Mouse (Mus musculus) midbrain, postnatal 0 days (tissue): Measurements from ENCODE around the gene Kpna3. TPM values are rescaled to one million over a fixed set of nuclear protein-coding genes. Genes with fewer than 3 reads are reported as not detected.

ENCODE experiments used
- ATAC-seq: fragments of 200-750 bp; cut with Nextera tagmentation; 2 replicates; pipeline ENCODE4 v1.8.0; 2017; ENCODE audit warnings: moderate number of reproducible peaks, mild to moderate bottlenecking, moderate TSS enrichment, moderate library complexity; ENCODE audit not compliant: low FRiP score
- DNase-seq: peaks from one replicate; pipeline ENCODE4 v3.0.0-alpha.2; 2015; ENCODE audit warnings: low spot score
- H3K27ac ChIP-seq: fragments of 300-500 bp; sonication (generic); 2 replicates; pipeline ENCODE4 v1.5.1; 2014; ENCODE audit warnings: low read depth, mild to moderate bottlenecking, low read length, mixed read lengths
- H3K27me3 ChIP-seq: fragments of 300-500 bp; sonication (generic); 2 replicates; pipeline ENCODE4 v1.6.1; 2014; ENCODE audit warnings: low read length, control low read depth, mixed read lengths; ENCODE audit not compliant: insufficient read depth
- H3K36me3 ChIP-seq: fragments of 300-500 bp; sonication (generic); 2 replicates; pipeline ENCODE4 v1.6.1; 2014; ENCODE audit warnings: low read length, control low read depth, mixed read lengths; ENCODE audit not compliant: insufficient read depth
- H3K4me1 ChIP-seq: fragments of 300-500 bp; sonication (generic); 2 replicates; pipeline ENCODE4 v1.6.1; 2014; ENCODE audit warnings: mild to moderate bottlenecking, control low read depth, antibody characterized with exemption, low read length, mixed read lengths; ENCODE audit not compliant: insufficient read depth
- H3K4me2 ChIP-seq: fragments of 300-500 bp; sonication (generic); 2 replicates; pipeline ENCODE4 v1.6.1; 2014; ENCODE audit warnings: low read depth, mild to moderate bottlenecking, low read length, mixed read lengths; ENCODE audit not compliant: poor library complexity, severe bottlenecking
- H3K4me3 ChIP-seq: fragments of 300-500 bp; sonication (generic); 2 replicates; pipeline ENCODE4 v1.5.1; 2014; ENCODE audit warnings: low read depth, mild to moderate bottlenecking, low read length, moderate library complexity
- H3K9ac ChIP-seq: fragments of 300-500 bp; sonication (generic); replicated peaks from 2 replicates; pipeline ENCODE4 v1.6.1; 2014; ENCODE audit warnings: mild to moderate bottlenecking, low read length, moderate library complexity, mixed read lengths; ENCODE audit not compliant: poor library complexity, severe bottlenecking
- H3K9me3 ChIP-seq: fragments of 300-500 bp; sonication (generic); 2 replicates; pipeline ENCODE4 v1.6.1; 2016; ENCODE audit warnings: low read length, control low read depth
- CTCF ChIP-seq: IDR thresholded peaks from 2 replicates; pipeline ENCODE4 v1.5.1; 2016; ENCODE audit warnings: antibody characterized with exemption, mild to moderate bottlenecking
- WGBS: fragments of 180-500 bp; shearing (Covaris S2); extraction: QIAGEN DNeasy Blood & Tissue Kit; methylation state at CpG from one replicate; pipeline ENCODE4 v1.1.7; 2014; 5-methylcytosine and 5-hydroxymethylcytosine counted together
- polyA plus RNA-seq: library from polyadenylated mRNA; unstranded; fragments of >200 nt; fragmentation: Nextera tagmentation; extraction: Ambion mirVana; gene quantifications from 2 replicates; pipeline ENCODE4 v1.2.1, GENCODE M21; 2015
- total RNA-seq: library from RNA; depleted of rRNA; stranded (reverse); fragments of >200 nt; gene quantifications from 2 replicates; pipeline ENCODE4 v1.2.3, GENCODE M21; 2014

Kpna3 gene
- total and polyA plus RNA-seq, 2 experiments from 2014 or later: 34.4 to 56.7 TPM

DNA sequence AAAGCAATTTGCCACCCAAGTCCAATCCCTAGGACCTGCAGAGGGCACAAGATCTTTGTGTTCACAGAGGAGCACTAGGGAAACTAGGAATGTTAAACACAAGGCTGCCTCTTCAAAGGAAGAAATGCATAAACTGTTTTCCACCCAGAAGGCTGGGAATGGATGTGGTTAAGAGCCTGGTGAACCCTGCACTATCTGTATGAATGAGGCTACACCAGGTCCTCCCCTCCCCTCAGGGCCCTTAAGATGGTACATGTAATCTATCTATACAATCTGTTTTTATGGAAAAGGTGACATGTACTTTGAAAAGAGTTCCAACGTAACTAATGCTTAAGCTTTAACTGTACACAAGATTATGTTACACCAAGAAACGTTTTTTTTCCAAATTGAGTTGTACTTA is 29.7 kb downstream of the Kpna3 start:
- WGBS: 85% methylated on average over 2 of the region's 2 CpGs
- Histone ChIP-seq H3K27me3 (no peaks in the 10 kb centered on the region), H3K9me3 (no peaks in the 10 kb centered on the region), H3K36me3 (no peaks in the 10 kb centered on the region), H3K4me1 (no peaks in the 10 kb centered on the region), H3K4me2 (no peak overlapping the region), H3K4me3 (no peak overlapping the region), H3K9ac (no peak overlapping the region), H3K27ac (no peak overlapping the region)
- DNase-seq: no peak
- ATAC-seq: no peak
- no peak for TF ChIP-seq CTCF

DNA sequence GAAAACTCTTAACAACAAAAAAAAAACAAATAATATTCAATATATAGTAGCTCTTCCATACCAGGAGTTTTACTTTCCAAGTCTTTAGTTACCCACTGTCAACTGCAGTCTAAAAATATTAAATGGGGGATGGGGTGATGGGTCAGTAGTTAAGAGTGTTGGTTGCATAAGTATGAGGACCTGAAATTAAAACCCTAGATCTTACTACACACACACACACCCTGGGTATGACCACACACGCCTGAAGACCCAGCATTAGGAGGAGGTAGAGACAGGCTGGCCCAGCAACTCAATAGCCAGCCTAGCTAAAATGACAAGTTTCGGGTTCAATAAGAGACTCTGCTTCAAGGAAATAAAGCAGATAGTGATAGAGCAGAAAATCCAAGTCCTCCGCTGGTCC is 32.6 kb downstream of the Kpna3 start:
- H3K4me3 ChIP-seq: no peak overlapping the region
- no peak for TF ChIP-seq CTCF
- H3K9me3 ChIP-seq: no peaks in the 10 kb centered on the region
- 100% methylated on average over 3 of the region's 3 CpGs for WGBS
- DNase-seq (no peak), ATAC-seq (no peak)
- H3K9ac ChIP-seq: no peak overlapping the region
- H3K27ac ChIP-seq: no peak overlapping the region
- H3K27me3 ChIP-seq: no peaks in the 10 kb centered on the region
- no peaks in the 10 kb centered on the region for H3K4me1 ChIP-seq
- H3K36me3 ChIP-seq: no peaks in the 10 kb centered on the region
- H3K4me2 ChIP-seq: no peak overlapping the region

DNA sequence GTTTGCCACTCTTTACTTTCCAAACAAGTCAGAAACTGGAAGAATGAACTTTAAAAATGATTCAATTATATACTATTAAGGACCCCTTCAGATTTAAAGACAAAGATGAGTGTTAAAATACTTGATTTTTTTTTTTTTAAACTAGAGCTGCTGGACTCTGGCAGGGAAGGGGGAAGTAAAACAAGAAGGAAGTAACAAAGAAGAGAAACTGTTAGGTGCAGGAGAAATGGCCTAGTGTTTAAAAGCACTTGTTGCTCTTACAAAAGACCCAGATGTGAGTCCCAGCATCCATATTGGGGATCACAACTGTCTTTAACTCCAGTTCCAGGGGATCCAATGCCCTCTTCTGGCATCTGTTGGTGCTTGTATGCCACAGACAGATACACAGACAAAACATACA is 33.9 kb downstream of the Kpna3 start:
- no peak for DNase-seq
- H3K27ac ChIP-seq: no peak overlapping the region
- no peaks in the 10 kb centered on the region for H3K4me1 ChIP-seq
- H3K36me3 ChIP-seq: no peaks in the 10 kb centered on the region
- no peak overlapping the region for H3K9ac ChIP-seq
- H3K27me3 ChIP-seq: no peaks in the 10 kb centered on the region
- no peaks in the 10 kb centered on the region for H3K9me3 ChIP-seq
- no peak for ATAC-seq
- TF ChIP-seq CTCF: no peak
- H3K4me2 ChIP-seq: no peak overlapping the region
- H3K4me3 ChIP-seq: no peak overlapping the region

DNA sequence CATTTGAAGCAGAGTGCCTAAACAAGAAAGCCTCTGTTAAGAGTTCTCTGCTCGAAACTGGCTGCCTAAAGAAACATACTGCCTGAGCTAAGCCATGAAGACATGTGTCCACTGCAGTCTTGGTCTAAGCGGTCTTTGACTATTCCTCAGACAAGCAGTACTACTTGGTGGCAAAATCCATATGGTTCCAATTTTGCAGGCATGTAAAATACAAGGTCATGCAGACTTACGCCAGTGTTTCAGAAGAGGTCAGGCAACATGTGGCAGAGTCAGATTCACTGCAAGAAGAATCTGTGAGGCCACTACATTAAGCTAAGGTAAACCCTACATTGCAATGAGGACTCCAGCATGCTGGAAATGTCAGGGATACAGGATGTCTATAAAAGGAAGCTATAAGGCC is 34.7 kb downstream of the Kpna3 start:
- ATAC-seq: no peak
- no peak overlapping the region for H3K9ac ChIP-seq
- TF ChIP-seq CTCF: no peak
- no peaks in the 10 kb centered on the region for H3K9me3 ChIP-seq
- WGBS: 93% methylated on average over 3 of the region's 3 CpGs
- no peak overlapping the region for H3K27ac ChIP-seq
- H3K27me3 ChIP-seq: no peaks in the 10 kb centered on the region
- no peak overlapping the region for H3K4me2 ChIP-seq
- no peaks in the 10 kb centered on the region for H3K4me1 ChIP-seq
- peaks cover 2% of the 10 kb centered on the region; the same call in 1 of the 2 replicates for H3K36me3 ChIP-seq
- DNase-seq: no peak
- H3K4me3 ChIP-seq: no peak overlapping the region

DNA sequence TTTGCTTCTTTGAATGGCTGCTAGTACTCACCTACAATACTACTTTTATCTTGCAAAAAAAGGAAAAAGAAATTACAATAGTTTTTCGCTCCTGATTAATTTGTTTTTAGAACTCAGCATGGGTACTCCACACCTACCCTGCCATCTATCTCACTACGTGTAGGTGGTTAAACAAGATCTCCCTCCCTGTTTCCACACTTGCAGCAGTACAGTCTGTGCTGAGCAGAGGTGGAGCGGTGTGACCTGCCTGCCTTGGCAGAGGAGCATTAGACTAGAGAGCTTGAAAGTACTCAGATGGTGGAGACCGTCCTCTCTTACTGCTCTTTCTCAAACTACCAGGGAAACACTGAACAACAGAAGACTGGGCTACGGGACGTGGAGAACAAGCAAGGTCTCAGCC is 44.9 kb downstream of the Kpna3 start:
- Histone ChIP-seq H3K4me2 (no peak overlapping the region), H3K4me3 (no peak overlapping the region), H3K9me3 (no peaks in the 10 kb centered on the region), H3K9ac (no peak overlapping the region), H3K36me3 (peaks cover 13% of the 10 kb centered on the region; the same call in 1 of the 2 replicates), H3K4me1 (no peaks in the 10 kb centered on the region), H3K27me3 (no peaks in the 10 kb centered on the region), H3K27ac (no peak overlapping the region)
- DNase-seq (no peak), ATAC-seq (no peak)
- 94% methylated on average over 6 of the region's 6 CpGs for WGBS
- no peak for TF ChIP-seq CTCF

DNA sequence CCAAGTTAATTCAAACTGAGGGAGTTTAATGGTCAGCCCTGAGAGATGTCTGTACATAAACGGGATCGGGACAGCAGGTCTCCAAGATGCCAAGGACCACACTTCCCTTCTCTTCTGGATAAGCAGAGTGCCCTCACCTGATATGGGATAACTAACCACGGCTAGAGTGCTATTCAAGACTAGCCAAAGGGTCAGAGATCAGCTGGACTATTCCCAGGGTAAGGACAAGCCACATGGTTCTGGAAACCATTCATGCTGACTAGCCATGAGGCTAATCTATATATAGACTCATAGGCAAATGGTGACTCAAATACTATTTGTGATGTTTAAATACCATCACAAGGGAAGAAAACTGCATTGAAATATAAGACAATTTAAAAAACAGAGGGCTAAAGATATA is 49.1 kb downstream of the Kpna3 start:
- Histone ChIP-seq H3K27me3 (no peaks in the 10 kb centered on the region), H3K9ac (no peak overlapping the region), H3K4me3 (no peak overlapping the region), H3K36me3 (peaks cover 14% of the 10 kb centered on the region; the same call in 1 of the 2 replicates), H3K9me3 (no peaks in the 10 kb centered on the region), H3K4me2 (no peak overlapping the region), H3K4me1 (no peaks in the 10 kb centered on the region), H3K27ac (no peak overlapping the region)
- DNase-seq (no peak), ATAC-seq (no peak)
- 82% methylated on average over 3 of the region's 3 CpGs for WGBS
- TF ChIP-seq CTCF: no peak
